26 mouse cellular contexts compared by ENCODE assay signal in the genomic region with DNA sequence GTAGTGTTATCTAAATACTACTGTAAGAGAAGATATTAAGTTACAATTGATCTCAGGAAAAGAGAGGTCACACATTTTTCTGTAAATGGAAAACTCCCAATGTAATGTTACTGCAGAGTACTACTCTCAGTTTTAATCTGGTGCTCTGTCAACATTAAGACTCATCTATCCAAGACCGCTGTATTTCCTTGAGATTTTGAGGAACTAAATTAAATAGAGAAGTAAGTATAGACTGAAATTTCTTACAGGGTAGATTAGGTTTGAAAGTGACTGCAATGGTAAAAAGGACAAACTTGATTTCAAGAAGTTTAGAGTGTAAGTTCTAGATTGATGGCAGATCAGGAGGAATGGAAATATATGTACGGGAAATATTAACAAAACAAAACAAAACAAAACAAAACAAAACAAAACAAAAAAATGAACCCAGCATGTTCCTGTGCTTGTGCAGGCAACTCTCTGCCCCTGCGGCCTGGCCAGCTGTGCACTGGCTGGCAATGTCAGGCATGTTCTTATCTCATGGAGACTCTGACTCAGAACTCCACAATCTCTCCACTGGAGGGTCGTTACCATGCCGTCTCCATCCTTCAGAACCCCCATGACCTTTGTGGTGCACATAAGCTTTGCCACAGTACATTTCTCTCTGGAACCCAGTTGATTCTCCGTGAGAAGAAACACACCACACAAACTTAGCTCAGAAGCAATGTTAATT. TPM values are rescaled to one million over a fixed set of nuclear protein-coding genes. Genes with fewer than 3 reads are reported as not detected.
DNase-seq lines count a peak whose midpoint lies in the region; ATAC-seq and TF ChIP-seq lines count a peak whose summit lies in the region.
"Had no signal": no experiment of that assay in that cellular context is flagged by ENCODE, and none has a peak within 500 bp of the region (broad histone marks: within the 10 kb centered on the region; RNA-seq: fewer than 3 reads in every experiment).

No protein-coding gene starts in this region.

- peak overlapping the region; percentile 50; the same call in 1 of the 2 replicates for H3K27ac ChIP-seq in heart, embryonic 13.5 days (replicated peaks)
- no peak overlapping the region for H3K27ac ChIP-seq in MEL (ENCODE audit: control insufficient read depth, low read depth, low read length)
- H3K27ac ChIP-seq: embryonic facial prominence, embryonic 13.5 days; forebrain, embryonic 12.5 days; hindbrain, embryonic 12.5 days; macrophage; neural tube, embryonic 15.5 days had no signal

- 39% methylated on average over 6 of the region's 6 CpGs for WGBS in heart, embryonic 13.5 days

- no peak for ATAC-seq in heart, embryonic 13.5 days (ENCODE audit: extremely low read depth, insufficient number of reproducible peaks, low FRiP score, low TSS enrichment)
- ATAC-seq in hematopoietic stem cell, adult 5-6 weeks (replicated peaks in 1 of 2; ENCODE audit: insufficient read depth in 1 of 2, low FRiP score in 2 of 2, low TSS enrichment in 1 of 2, low read depth in 1 of 2, poor library complexity in 2 of 2, severe bottlenecking in 2 of 2): peak; percentile 74 to 89
- ATAC-seq: inflammation-experienced regulatory T-cells, adult 6 months; Patski had no signal

- peaks cover 12% of the 10 kb centered on the region for H3K4me1 ChIP-seq in heart, embryonic 13.5 days
- no peaks in the 10 kb centered on the region for H3K4me1 ChIP-seq in MEL (ENCODE audit: control insufficient read depth in 1 of 2, insufficient read depth in 2 of 2, low read length in 2 of 2)
- H3K4me1 ChIP-seq: embryonic facial prominence, embryonic 13.5 days; forebrain, embryonic 12.5 days; hindbrain, embryonic 12.5 days; neural tube, embryonic 15.5 days had no signal

- H3K36me3 ChIP-seq in heart, embryonic 13.5 days: no peaks in the 10 kb centered on the region
- no peaks in the 10 kb centered on the region; a peak in 1 of 4 replicates for H3K36me3 ChIP-seq in MEL (ENCODE audit: control insufficient read depth in 1 of 2, insufficient read depth in 2 of 2, low read length in 2 of 2)
- H3K36me3 ChIP-seq: embryonic facial prominence, embryonic 13.5 days; forebrain, embryonic 12.5 days; hindbrain, embryonic 12.5 days; neural tube, embryonic 15.5 days had no signal

- H3K27me3 ChIP-seq in heart, embryonic 13.5 days (replicated peaks): no peaks in the 10 kb centered on the region
- H3K27me3 ChIP-seq in MEL (ENCODE audit: control insufficient read depth in 1 of 2, insufficient read depth in 2 of 2, low read length in 2 of 2): no peaks in the 10 kb centered on the region
- H3K27me3 ChIP-seq: embryonic facial prominence, embryonic 13.5 days; forebrain, embryonic 12.5 days; hindbrain, embryonic 12.5 days; neural tube, embryonic 15.5 days; Patski had no signal

- TF ChIP-seq POLR2A in MEL (IDR thresholded peaks at IDR 0.05; ENCODE audit: control insufficient read depth in 1 of 2, insufficient read depth in 1 of 2, low read depth in 1 of 2, low read length in 2 of 2, poor library complexity in 1 of 2): no peak

- TF ChIP-seq RAD21 in MEL (IDR thresholded peaks at IDR 0.05; ENCODE audit: low read depth, low read length): no peak

- TF ChIP-seq EP300 in MEL (IDR thresholded peaks at IDR 0.05; ENCODE audit: low read depth in 1 of 2, low read length in 2 of 2): no peak

- H3K4me3 ChIP-seq in heart, embryonic 13.5 days: no peak overlapping the region
- H3K4me3 ChIP-seq in MEL (ENCODE audit: control insufficient read depth in 1 of 2, insufficient read depth in 1 of 2, low read depth in 2 of 2, low read length in 2 of 2): no peak overlapping the region
- H3K4me3 ChIP-seq: embryonic facial prominence, embryonic 13.5 days; erythroblast, embryonic 14.5 days; forebrain, embryonic 12.5 days; hindbrain, embryonic 12.5 days; neural tube, embryonic 15.5 days had no signal

- H3K9me3 ChIP-seq in heart, embryonic 13.5 days: no peaks in the 10 kb centered on the region
- no peaks in the 10 kb centered on the region for H3K9me3 ChIP-seq in MEL (replicated peaks; ENCODE audit: insufficient read depth, low read length)
- H3K9me3 ChIP-seq: embryonic facial prominence, embryonic 13.5 days; forebrain, embryonic 12.5 days; hindbrain, embryonic 12.5 days; neural tube, embryonic 15.5 days had no signal

- H3K79me2 ChIP-seq in MEL (ENCODE audit: control insufficient read depth, insufficient read depth, low read length, poor library complexity): no peaks in the 10 kb centered on the region

- H3K9ac ChIP-seq in heart, embryonic 13.5 days: no peak overlapping the region
- no peak overlapping the region for H3K9ac ChIP-seq in MEL (ENCODE audit: control insufficient read depth, low read depth, low read length, poor library complexity, severe bottlenecking)
- H3K9ac ChIP-seq: embryonic facial prominence, embryonic 13.5 days; forebrain, embryonic 12.5 days; hindbrain, embryonic 12.5 days; neural tube, embryonic 15.5 days had no signal

- DNase-seq in heart, adult 11 months: no peak
- peak; percentile 24 for DNase-seq in 416B (ENCODE audit: low read depth)
- peak; percentile 52 for DNase-seq in MEL (ENCODE audit: low read depth, low spot score)
- no peak for DNase-seq in lung, postnatal 4 days
- DNase-seq in spleen, postnatal 4 days (ENCODE audit: low spot score in 2 of 2): no peak
- DNase-seq: cerebellum, adult 18-20 months; cerebellum, postnatal 14 days; embryo, embryonic 11 days; gastrocnemius, postnatal 36 days; kidney, adult 8-10 months; kidney, postnatal 10 days; right cerebral cortex, adult 18-20 months; thymus, adult 2 months; thymus, postnatal 4 days had no signal

- TF ChIP-seq CTCF in MEL (IDR thresholded peaks at IDR 0.05 in 2 of 3, conservative IDR thresholded peaks at IDR 0.05 in 1 of 3; ENCODE audit: control insufficient read depth in 1 of 3, insufficient read depth in 1 of 3, low read depth in 2 of 3, low read length in 3 of 3, poor library complexity in 1 of 3, severe bottlenecking in 1 of 3): no peak

- peak overlapping the region; percentile 34; the same call in 1 of the 2 replicates for H3K4me2 ChIP-seq in heart, embryonic 13.5 days
- H3K4me2 ChIP-seq: embryonic facial prominence, embryonic 13.5 days; forebrain, embryonic 12.5 days; hindbrain, embryonic 12.5 days; midbrain, embryonic 11.5 days; neural tube, embryonic 15.5 days had no signal

TF ChIP-seq in MEL, 35 proteins besides CTCF, POLR2A, EP300 and RAD21:
- TF ChIP-seq GABPA (IDR thresholded peaks at IDR 0.05; ENCODE audit: low read depth, low read length) (no peak), RCOR1 (IDR thresholded peaks at IDR 0.05; ENCODE audit: low read depth, low read length) (no peak), KAT2A (conservative IDR thresholded peaks at IDR 0.05; ENCODE audit: low read depth, low read length) (no peak), MEF2A (IDR thresholded peaks at IDR 0.05; ENCODE audit: extremely low read depth, insufficient replicate concordance, low read depth, low read length, poor library complexity, severe bottlenecking) (no peak), E2F4 (IDR thresholded peaks at IDR 0.05; ENCODE audit: borderline replicate concordance, low read depth, low read length) (no peak), NRF1 (IDR thresholded peaks at IDR 0.05; ENCODE audit: insufficient read depth, low read depth, low read length, poor library complexity, severe bottlenecking) (no peak), ZNF384 (IDR thresholded peaks at IDR 0.05; ENCODE audit: low read depth, low read length) (no peak), TCF12 (IDR thresholded peaks at IDR 0.05; ENCODE audit: low read depth, low read length) (no peak), POLR2AphosphoS2 (IDR thresholded peaks at IDR 0.05; ENCODE audit: low read length) (no peak), MAX (IDR thresholded peaks at IDR 0.05; ENCODE audit: low read length) (no peak), MAFK (IDR thresholded peaks at IDR 0.05; ENCODE audit: borderline replicate concordance, low read depth, low read length) (no peak), NELFE (IDR thresholded peaks at IDR 0.05; ENCODE audit: low read depth, low read length) (no peak), ETS1 (IDR thresholded peaks at IDR 0.05; ENCODE audit: low read depth, low read length) (no peak)

RNA-seq across cellular contexts. Expression of gene 2610001J05Rik, which starts 11.3 kb away (rescaled TPM):
- 113 and 129 TPM in 2 replicates for polyA plus RNA-seq in heart, embryonic 13.5 days (2015; fragmentation: Nextera tagmentation; extraction: Ambion mirVana)
- 28.1 and 28.3 TPM in 2 replicates for total RNA-seq in MEL (2012; rRNA removed)
- 10 to 100 TPM in 1 of 2 experiments, not detected in 1; 45.4 TPM for polyA plus RNA-seq in MEL (2012; ENCODE audit: insufficient read depth in 1 of 2, insufficient read length in 2 of 2, low read depth in 1 of 2, low replicate concordance in 2 of 2, missing spikeins in 1 of 2)
- total RNA-seq in hematopoietic stem cell, adult 5-6 weeks (2017): 66.7 and 80.8 TPM in 2 replicates

RNA-seq across cellular contexts. Expression of gene Gpr85, which starts 20.3 kb away (rescaled TPM):
- polyA plus RNA-seq in heart, embryonic 13.5 days (2015; fragmentation: Nextera tagmentation; extraction: Ambion mirVana): 5.1 and 5.4 TPM in 2 replicates
- total RNA-seq in MEL (2012; rRNA removed): not detected in 2 replicates
- not detected for polyA plus RNA-seq in MEL (2012; ENCODE audit: insufficient read depth in 1 of 2, insufficient read length in 2 of 2, low read depth in 1 of 2, low replicate concordance in 2 of 2, missing spikeins in 1 of 2)
- 0.31 and 0.55 TPM in 2 replicates for total RNA-seq in hematopoietic stem cell, adult 5-6 weeks (2017)
- total RNA-seq: gastrocnemius, postnatal 36 days; liver, adult 2 months had no signal
- polyA plus RNA-seq: erythroblast, embryonic 14.5 days; inflammation-experienced regulatory T-cells, adult 6 months had no signal

Comparison
In these comparisons a context has a peak if more than half of its experiments do, and no peak if none do; other contexts are left out.
1. DNase-seq: peak in 416B (single experiment) and MEL (single experiment); none in heart, adult 11 months (single experiment), lung, postnatal 4 days (0 of 2) and spleen, postnatal 4 days (0 of 2).